Mouse (Mus musculus) effector memory CD4-positive, alpha-beta T cell, adult 7 months (primary cell): Measurements from ENCODE around the gene Pmvk. TPM values are rescaled to one million over a fixed set of nuclear protein-coding genes. Genes with fewer than 3 reads are reported as not detected.

Experiments
- polyA plus RNA-seq: library from polyadenylated mRNA; unstranded; fragments of 100-300 nt; shearing (Covaris generic); gene quantifications from one replicate; pipeline ENCODE4 v1.2.1, GENCODE M21; 2017

Gene Pmvk
- 7.7 TPM for polyA plus RNA-seq

GRCm38 (mm10) chr3:89454401-89455177, at the start of gene Pmvk:
Gene Pmvk, plus strand, starts transcription at chr3:89454541.

DNA sequence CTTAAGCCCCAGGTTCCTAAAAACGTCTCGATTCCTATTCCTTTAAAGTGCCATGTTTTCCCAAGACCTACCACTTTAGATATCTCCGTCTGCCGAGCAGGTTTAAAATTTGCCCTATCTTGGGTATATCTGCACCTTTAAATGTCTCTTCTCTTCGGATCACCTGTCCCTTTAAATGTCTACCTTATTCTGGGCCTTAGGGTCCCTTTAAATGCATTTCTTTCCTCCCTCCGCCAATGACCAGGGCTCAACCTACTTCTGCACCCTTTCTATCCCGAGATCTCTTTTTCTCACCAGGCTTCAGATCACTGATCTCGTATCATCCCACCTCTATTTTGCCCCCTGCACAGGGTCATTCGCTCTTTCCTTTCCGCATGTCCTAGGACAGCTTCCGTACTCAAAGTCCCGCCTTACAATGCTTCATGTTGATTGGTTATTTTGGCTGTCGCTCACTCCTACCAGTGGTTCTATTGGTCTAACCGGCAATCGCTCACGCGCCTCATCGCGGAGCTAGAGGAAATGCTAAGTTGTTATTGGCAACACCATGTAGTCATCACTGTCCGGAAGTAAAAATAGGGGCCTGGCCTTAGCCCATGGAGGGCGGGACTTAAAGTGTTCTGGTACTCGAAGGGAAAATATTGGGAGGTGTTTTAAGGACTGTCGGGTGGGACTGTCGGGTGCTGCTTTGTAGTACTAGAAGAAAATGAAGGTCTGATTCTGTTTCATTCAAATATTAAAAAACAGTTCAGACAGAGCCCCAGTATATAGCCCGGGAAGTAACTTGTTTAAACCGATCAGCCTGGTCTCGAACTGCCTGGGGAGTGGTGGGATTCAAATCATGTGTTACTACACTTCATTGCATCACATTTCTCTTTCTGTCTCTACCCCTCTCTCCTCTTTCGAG, 42.6 kb upstream of the Pmvk start, which contains the start of gene Flad1:
TSS of gene Flad1 (minus strand) at position 381 of the 904 bp plus-strand sequence.

DNA sequence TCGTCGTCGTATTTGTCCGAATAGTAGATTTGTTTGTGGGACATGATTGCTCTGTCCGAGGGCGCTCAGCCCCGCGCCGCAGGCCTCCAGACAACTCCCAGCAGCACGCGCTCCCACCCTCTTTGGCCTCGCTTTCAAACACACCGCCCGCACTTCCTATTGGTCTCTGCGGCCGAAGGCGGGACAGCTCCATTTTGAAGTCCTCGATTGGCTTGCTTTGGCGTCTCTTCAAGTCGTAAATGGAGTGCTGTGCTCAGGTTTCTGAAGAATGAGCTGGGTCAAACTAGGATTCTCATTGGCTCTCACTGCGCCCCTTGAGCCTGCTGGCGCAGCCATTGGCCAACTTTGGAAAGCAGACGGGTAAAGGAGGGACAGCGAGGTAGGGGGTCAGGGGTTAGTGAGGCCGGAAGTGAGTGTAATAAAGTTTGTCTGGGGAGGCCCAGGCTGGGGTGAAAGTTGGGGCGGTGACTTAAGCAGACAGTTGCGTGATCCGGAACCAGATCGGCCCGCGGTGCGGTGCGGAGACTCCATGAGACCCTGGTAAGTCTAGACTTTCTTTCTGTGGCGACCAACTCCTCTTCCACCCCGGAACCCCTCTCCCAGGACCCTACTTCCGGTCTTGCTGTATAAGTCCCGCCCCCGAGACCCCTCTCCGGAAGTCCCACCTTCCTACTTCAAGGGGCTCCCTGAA, 36.0 kb upstream of the Pmvk start, which contains the start of the genes Cks1b and Shc1:
TSS of gene Cks1b (minus strand) at position 214 of the 691 bp plus-strand sequence.
TSS of gene Shc1 (plus strand) at position 274 of the 691 bp plus-strand sequence.

DNA sequence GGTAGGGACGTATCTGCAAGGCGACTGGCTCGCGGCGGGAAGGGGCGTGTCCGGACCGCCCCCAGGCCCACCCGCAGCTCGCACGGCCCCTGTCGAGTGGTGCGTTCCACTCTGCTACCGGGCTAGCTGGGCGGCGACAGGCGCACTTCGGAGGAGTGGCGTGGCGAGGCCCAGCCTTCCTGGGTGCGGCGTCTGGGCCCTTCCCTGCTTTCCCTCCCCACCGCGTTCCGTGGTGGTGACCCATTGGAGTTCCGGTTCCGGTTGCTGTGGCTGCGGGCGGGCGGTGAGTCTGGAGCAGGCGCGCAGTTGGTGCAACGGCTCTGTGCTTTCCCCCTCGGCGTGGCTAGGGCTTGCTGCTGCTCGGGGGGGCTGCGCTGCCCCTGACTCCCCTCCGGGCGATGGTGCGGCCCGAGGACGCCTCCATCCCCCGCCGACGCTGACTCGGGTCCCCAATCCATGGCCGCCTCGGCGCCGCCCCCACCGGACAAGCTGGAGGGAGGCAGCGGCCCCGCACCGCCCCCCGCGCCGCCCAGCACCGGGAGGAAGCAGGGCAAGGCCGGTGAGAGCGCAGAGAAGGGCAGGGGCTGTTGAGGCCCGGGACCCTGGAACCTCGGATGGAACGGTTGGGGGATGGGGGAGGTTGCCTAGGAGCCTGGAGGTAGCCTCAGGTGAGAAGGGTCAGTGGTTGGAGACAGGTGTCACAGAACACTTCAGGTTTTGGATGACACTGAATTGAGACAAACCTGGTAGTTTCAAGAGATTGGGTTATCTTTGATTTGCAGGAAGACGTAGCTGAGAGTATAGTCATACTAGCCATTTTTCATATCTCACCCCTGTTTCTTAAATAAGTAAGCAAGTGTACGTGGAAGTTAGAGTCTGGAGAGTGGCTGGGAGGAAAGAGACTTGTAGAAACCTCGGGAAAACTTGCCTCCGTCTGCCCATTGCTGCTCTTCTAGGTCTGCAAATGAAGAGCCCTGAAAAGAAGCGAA, 23.9 kb upstream of the Pmvk start, which contains the start of gene Pygo2:
TSS of gene Pygo2 (plus strand) at position 44 of the 989 bp plus-strand sequence.

DNA sequence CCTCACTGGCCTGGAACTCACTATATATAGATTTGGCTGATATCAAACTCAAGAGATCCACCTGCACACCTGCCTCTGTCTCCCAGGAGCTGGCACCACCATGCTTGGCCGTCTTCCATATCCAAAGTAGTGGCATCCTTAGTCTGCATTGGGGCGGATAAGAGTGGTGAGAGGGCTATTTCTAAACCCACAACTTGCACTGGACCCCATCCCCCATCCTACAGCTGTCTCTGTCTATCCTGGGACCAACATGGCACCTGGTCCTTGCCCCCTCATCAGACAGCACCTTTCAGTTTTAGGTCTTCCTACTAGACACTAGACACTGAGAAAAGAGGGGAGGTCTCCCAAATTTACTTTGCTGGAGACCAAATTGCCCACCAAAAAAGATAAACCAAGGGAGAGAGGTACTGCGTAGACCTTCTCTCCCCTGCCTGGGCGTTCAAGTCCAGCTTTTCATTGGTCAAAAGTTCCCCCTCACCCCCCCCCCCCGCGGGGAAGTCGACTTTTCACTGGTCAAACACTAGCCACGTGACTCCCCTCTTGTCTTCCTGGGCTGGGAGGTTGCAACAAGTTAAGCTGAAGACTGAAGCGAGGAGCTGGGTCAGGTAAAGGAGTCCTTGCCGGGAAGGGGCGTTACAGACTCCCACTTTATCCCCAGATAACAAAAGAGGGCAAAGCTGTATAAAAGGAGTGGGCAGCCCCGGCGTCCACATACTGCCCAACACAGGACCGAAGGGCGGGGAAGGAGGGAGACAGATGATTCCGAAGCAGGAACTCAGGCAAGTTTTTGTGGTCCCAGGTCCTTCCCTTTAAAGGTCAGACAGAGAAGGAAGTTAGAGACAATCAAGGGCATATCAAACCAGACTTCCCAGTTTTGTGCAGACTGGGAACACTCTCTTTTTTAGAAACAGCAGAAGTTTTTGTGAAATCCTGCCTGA, 17.9 kb upstream of the Pmvk start, which contains the start of gene Pbxip1:
TSS of gene Pbxip1 (plus strand) at position 531 of the 938 bp plus-strand sequence.

Other genes starting within 250 kb of the Pmvk start
- gene Thbs3, start 239.4 kb upstream of the Pmvk start, polyA plus RNA-seq = 2.3 TPM
- 86.4 TPM for gene Mtx1, start 227.5 kb upstream of the Pmvk start, polyA plus RNA-seq
- gene Muc1, start 225.5 kb upstream of the Pmvk start, polyA plus RNA-seq = 12.5 TPM
- 246 TPM for gene Krtcap2, start 208.6 kb upstream of the Pmvk start, polyA plus RNA-seq
- 2.6 TPM for gene Trim46, start 208.2 kb upstream of the Pmvk start, polyA plus RNA-seq
- 76.3 TPM for gene Dpm3, start 195.2 kb upstream of the Pmvk start, polyA plus RNA-seq
- gene Slc50a1, start 184.0 kb upstream of the Pmvk start, polyA plus RNA-seq = 134 TPM
- not detected for gene Efna1, start 173.4 kb upstream of the Pmvk start, polyA plus RNA-seq
- gene Efna3, start 131.6 kb upstream of the Pmvk start, polyA plus RNA-seq = not detected
- 0.32 TPM for gene Efna4, start 116.5 kb upstream of the Pmvk start, polyA plus RNA-seq
- 18.8 TPM for gene Adam15, start 104.5 kb upstream of the Pmvk start, polyA plus RNA-seq
- gene Dcst2, start 92.6 kb upstream of the Pmvk start, polyA plus RNA-seq = 0.16 TPM
- gene Dcst1, start 89.3 kb upstream of the Pmvk start, polyA plus RNA-seq = 0.16 TPM
- gene Zbtb7b, start 59.8 kb upstream of the Pmvk start, polyA plus RNA-seq = 10.7 TPM
- gene Lenep, start 51.7 kb upstream of the Pmvk start, polyA plus RNA-seq = not detected
- gene Flad1, start 42.7 kb upstream of the Pmvk start, polyA plus RNA-seq = 32.0 TPM
- 10.2 TPM for gene Cks1b, start 36.2 kb upstream of the Pmvk start, polyA plus RNA-seq
- gene Shc1, start 36.1 kb upstream of the Pmvk start, polyA plus RNA-seq = 71.5 TPM
- 47.8 TPM for gene Pygo2, start 24.3 kb upstream of the Pmvk start, polyA plus RNA-seq
- gene Pbxip1, start 17.8 kb upstream of the Pmvk start, polyA plus RNA-seq = 109 TPM
- not detected for gene Kcnn3, start 65.6 kb downstream of the Pmvk start, polyA plus RNA-seq